Mouse (Mus musculus) kidney, adult 2 months (tissue): ENCODE results near the gene Morn1. TPM values are rescaled to one million over a fixed set of nuclear protein-coding genes. Genes with fewer than 3 reads are reported as not detected.

Experiments used
- DNase-seq: peaks from one replicate; pipeline ENCODE4 v3.0.0; 2021
- H3K27ac ChIP-seq: fragments of 200-500 bp; 2 replicates; pipeline ENCODE4 v1.5.1; 2012; ENCODE audit warnings: low read depth, low read length, control low read depth, inconsistent platforms; ENCODE audit not compliant: insufficient read depth
- H3K27me3 ChIP-seq: fragments of 200-500 bp; replicated peaks from 2 replicates; pipeline ENCODE4 v1.6.1; 2012; ENCODE audit warnings: mild to moderate bottlenecking, moderate library complexity, low read length, inconsistent platforms; ENCODE audit not compliant: control insufficient read depth, insufficient read depth
- H3K36me3 ChIP-seq: fragments of 200-500 bp; 2 replicates; pipeline ENCODE4 v1.6.1; 2012; ENCODE audit warnings: mild to moderate bottlenecking, moderate library complexity, low read length, inconsistent platforms; ENCODE audit not compliant: control insufficient read depth, insufficient read depth
- H3K4me1 ChIP-seq: fragments of 200-500 bp; 2 replicates; pipeline ENCODE4 v1.6.1; 2011; ENCODE audit warnings: low read length; ENCODE audit not compliant: control insufficient read depth, insufficient read depth
- H3K4me3 ChIP-seq: fragments of 200-500 bp; 2 replicates; pipeline ENCODE4 v1.5.1; 2011; ENCODE audit warnings: mild to moderate bottlenecking, low read depth, low read length, control low read depth; ENCODE audit not compliant: insufficient read depth
- CTCF ChIP-seq: fragments of 200-500 bp; conservative IDR thresholded peaks from 2 replicates; pipeline ENCODE4 v1.5.1; 2011; ENCODE audit warnings: low read depth, mild to moderate bottlenecking, control low read depth, low read length, moderate library complexity, mixed read lengths; ENCODE audit not compliant: insufficient read depth, insufficient read length
- POLR2A ChIP-seq: fragments of 200-500 bp; IDR thresholded peaks from one replicate; pipeline ENCODE4 v1.6.1; 2011; ENCODE audit warnings: low read depth, low read length, control low read depth
- WGBS: fragments of 180-500 bp; shearing (Covaris S2); methylation state at CpG from one replicate; pipeline ENCODE4 v1.1.7; 2018; 5-methylcytosine and 5-hydroxymethylcytosine counted together
- polyA plus RNA-seq: library from polyadenylated mRNA; depleted of rRNA; stranded (reverse); fragments of >200 nt; gene quantifications from 2 replicates; pipeline ENCODE4 v1.2.3, GENCODE M21; 2012

The Morn1 gene
- polyA plus RNA-seq, 1 experiment = 10.4 TPM

DNA sequence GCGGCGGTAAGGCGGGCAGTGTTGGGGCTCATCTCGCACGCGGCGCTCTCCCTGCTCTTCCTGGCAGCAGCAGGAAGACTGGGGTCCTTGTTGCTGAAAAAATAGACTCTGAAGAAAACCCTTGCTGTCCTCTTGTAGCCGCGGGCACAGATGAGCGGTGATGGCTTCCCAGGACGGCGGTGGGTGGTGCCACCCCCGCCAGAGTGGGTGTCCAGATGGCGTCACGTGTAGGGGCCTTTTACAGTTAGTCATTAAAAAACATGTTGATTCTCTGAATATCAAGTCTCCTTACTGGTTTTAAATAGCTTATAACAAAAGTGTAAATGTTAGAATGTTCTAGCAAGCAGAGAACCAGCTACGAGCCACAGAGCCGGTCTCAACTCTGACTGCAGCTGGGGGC lies 70.4 kb downstream of the Morn1 start:
- no peak for DNase-seq
- Histone ChIP-seq H3K4me1 (peaks cover 8% of the 10 kb centered on the region), H3K36me3 (no peaks in the 10 kb centered on the region; the same call in 1 of the 2 replicates), H3K4me3 (no peak overlapping the region), H3K27me3 (no peaks in the 10 kb centered on the region), H3K27ac (no peak overlapping the region)
- no peak for TF ChIP-seq CTCF
- TF ChIP-seq POLR2A = no peak
- WGBS = 88% methylated on average over 17 of the region's 17 CpGs

DNA sequence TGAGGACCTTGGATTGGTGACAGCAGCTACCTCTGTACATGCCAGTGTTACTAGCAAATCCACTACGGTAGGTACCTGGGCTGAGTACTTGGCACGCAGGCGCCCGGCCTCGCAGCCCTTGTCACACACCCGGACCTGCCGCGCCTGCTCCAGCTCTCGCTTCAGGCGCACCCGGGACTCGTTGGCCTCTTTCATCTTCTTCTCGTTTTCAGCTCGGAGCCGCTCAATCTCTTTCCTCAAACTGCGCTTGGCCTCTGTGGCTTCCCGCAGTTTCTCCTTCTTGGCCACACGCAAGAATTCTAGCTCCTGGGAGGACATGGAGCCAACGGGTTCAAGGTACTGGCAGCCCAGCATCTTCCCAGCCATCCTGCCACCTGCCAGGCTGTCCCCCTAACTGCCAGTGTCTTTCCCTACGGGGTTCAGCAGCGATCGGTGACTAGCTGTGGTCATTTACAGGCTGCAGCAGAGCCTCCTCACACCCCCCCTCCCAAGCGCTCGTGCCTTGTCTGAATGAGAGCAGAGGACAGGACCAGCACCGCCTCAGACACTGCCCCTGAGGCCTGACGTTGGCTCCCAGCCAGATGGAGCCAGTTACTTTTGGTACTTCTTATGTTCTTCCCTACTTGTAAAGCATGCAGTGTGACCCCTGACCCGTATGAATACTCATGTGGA lies 71.6 kb downstream of the Morn1 start:
- no peak for DNase-seq
- Histone ChIP-seq H3K27me3 (no peaks in the 10 kb centered on the region), H3K4me3 (no peak overlapping the region), H3K27ac (no peak overlapping the region), H3K36me3 (no peaks in the 10 kb centered on the region; the same call in 1 of the 2 replicates), H3K4me1 (peaks cover 21% of the 10 kb centered on the region)
- 83% methylated on average over 27 of the region's 27 CpGs for WGBS
- TF ChIP-seq POLR2A (no peak), CTCF (no peak)

DNA sequence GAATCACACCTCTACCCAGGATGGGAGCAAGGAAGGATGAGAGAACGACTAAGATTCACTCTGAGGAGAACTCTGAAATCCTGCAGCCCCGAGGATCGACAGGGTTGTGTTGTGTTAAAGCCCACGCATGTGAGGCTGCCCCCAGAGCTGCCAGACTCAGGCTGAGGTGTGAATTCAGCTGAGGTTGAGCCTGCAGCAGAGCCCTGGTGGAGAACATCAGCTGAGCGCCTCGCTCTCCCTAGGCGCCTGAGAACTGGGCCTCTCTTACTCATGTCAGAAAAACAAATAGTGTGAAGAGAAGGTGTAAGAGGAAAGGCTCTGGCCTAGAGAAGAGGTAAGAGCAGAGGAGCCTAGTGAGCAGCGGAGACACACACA lies 72.2 kb downstream of the Morn1 start:
- no peak overlapping the region for H3K27ac ChIP-seq
- no peak for DNase-seq
- H3K4me1 ChIP-seq = peaks cover 25% of the 10 kb centered on the region
- WGBS = 69% methylated on average over 8 of the region's 8 CpGs
- no peaks in the 10 kb centered on the region for H3K27me3 ChIP-seq
- H3K4me3 ChIP-seq = no peak overlapping the region
- H3K36me3 ChIP-seq = no peaks in the 10 kb centered on the region; the same call in 1 of the 2 replicates
- TF ChIP-seq CTCF (no peak), POLR2A (no peak)

DNA sequence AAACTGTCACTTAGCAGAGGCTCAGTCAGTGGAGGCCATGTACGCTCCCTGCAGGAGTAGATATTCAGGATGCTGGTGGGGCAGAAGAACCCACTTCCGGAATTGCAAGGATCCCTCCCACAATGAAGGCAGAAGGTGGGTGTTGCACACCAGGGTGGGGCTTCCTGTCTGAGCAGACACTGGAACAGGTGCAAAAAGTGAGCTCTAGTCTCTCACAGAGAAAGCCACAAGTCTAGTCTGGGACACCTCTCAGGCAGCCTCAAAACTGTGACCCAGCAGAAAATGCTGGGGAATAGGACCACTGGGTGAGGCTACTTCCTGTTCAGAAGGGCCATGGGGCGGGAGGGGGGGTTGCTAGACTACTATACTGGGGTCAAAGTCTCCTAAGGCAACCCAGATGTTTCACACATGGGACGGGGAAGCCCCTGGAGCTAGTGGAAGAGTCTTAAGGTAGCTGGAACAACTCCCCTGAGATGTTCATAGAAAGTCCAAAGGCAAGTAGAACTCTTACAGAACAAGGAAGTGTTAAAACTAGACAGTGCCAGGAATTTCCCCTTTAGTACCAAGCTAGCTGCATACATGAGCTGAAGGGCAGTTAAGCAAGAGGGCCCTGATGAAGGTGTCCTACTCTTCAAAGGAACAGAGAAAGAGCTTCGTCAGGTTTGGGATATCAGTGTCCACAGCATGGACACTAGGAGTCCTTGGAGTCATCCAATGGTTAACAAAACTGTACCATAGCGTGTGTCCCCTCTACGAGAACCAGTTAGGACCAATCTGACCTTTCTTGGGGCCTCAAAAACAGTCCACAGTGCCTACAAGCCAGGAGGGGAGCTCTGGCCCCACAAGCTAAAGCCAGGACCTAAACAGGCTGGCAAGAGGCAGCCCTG lies 76.3 kb downstream of the Morn1 start:
- Histone ChIP-seq H3K27me3 (no peaks in the 10 kb centered on the region), H3K4me3 (no peak overlapping the region), H3K27ac (peak overlapping the region; percentile 59), H3K36me3 (no peaks in the 10 kb centered on the region; the same call in 1 of the 2 replicates), H3K4me1 (peaks cover 46% of the 10 kb centered on the region)
- TF ChIP-seq POLR2A (no peak), CTCF (no peak)
- WGBS = 36% methylated on average over 7 of the region's 7 CpGs
- no peak for DNase-seq

DNA sequence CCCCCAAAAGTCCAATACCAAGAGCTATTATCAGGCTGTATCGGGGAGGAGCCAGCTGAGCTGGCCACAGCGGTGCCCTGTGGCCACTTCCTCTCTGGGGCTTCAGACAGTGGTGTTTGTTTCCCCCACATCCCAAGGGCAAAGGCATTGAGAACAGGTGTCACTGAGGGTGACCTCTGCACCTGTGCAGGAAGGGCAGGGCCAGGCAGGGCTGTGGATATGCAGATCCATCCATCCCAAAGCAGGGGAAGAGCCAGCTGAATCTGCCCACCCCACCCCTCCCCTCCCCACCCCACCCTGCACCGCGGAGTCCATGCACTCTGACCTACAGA lies 76.9 kb downstream of the Morn1 start:
- Histone ChIP-seq H3K27me3 (no peaks in the 10 kb centered on the region), H3K36me3 (no peaks in the 10 kb centered on the region), H3K27ac (no peak overlapping the region), H3K4me1 (peaks cover 46% of the 10 kb centered on the region), H3K4me3 (no peak overlapping the region)
- TF ChIP-seq POLR2A = no peak
- TF ChIP-seq CTCF = no peak
- WGBS = 4% methylated on average over 4 of the region's 4 CpGs
- DNase-seq = no peak

DNA sequence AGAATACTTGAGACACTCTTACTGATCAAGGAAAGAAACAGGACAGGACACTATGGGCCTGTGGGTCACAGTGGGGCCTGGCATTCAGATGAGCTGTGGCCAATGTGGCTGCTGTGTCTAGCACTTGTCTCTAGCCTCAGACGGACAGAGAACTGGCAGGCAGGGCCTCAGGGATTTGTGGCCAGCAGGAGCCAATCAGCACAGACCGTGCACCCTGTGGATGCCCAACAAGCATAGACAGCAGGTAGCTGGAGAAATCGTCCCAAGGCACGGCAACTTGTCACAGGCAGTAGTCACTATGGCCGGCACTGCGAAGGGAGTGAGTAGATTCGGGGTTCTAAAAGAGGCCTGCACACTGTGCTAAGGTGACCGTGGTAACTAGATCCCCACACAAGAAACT lies 77.3 kb downstream of the Morn1 start:
- no peak overlapping the region for H3K4me3 ChIP-seq
- H3K4me1 ChIP-seq = peaks cover 46% of the 10 kb centered on the region
- H3K27ac ChIP-seq = no peak overlapping the region
- H3K27me3 ChIP-seq = no peaks in the 10 kb centered on the region
- TF ChIP-seq POLR2A = no peak
- no peak for TF ChIP-seq CTCF
- DNase-seq = no peak
- 46% methylated on average over 8 of the region's 8 CpGs for WGBS
- H3K36me3 ChIP-seq = no peaks in the 10 kb centered on the region

DNA sequence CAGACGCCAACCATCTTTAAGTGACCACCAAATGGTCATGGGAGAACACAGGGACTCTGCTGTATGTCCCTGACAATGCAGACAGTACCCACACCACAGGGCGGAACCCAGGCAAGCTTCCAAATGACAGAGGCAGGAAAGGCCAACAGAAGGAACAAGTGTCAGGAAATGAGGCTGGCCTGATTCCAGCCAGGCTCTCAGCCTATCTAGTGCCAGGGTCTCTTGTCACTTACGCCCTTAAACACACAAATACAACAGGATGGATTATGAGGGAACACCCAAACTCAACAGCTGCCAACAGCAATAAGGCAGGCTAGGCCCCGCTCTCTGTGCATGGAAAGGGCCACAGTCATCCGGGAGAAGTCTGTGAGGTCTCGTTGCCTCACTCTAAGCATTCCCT lies 78.2 kb downstream of the Morn1 start:
- peak overlapping the region; percentile 12; the same call in 1 of the 2 replicates for H3K27ac ChIP-seq
- H3K4me3 ChIP-seq = no peak overlapping the region
- 45% methylated on average over 6 of the region's 6 CpGs for WGBS
- DNase-seq = peak; percentile 92
- TF ChIP-seq CTCF = no peak
- no peaks in the 10 kb centered on the region for H3K36me3 ChIP-seq
- H3K27me3 ChIP-seq = no peaks in the 10 kb centered on the region
- H3K4me1 ChIP-seq = peaks cover 50% of the 10 kb centered on the region
